Mouse (Mus musculus): ENCODE results near the gene Celsr3. TPM values are rescaled to one million over a fixed set of nuclear protein-coding genes. Genes with fewer than 3 reads are reported as not detected.

The Celsr3 gene
- total RNA-seq, 2 experiments from 2014 or later, result 3.6 to 4.1 TPM

GRCm38 (mm10) chr9:108853635-108854240, 27.6 kb downstream of the Celsr3 start:
- DNase-seq (ENCODE audit: low spot score in 2 of 2), result peak; percentile 83 to 86

- DNase-seq (ENCODE audit: low spot score in 2 of 2), result peak; percentile 85 to 86
Observed at GRCm38 (mm10) chr9:108854241-108854696, 28.1 kb downstream of the Celsr3 start.

GRCm38 (mm10) chr9:108855335-108855734, 29.2 kb downstream of the Celsr3 start:
- no peak for DNase-seq (ENCODE audit: low spot score in 2 of 2)

GRCm38 (mm10) chr9:108858792-108859527, 32.8 kb downstream of the Celsr3 start:
- no peak for DNase-seq (ENCODE audit: low spot score in 2 of 2)

Small RNAs within 50 kb of the gene (microRNA-seq; reads per million reads assigned to microRNA genes)
- gene Gm23156 (ENCODE audit: borderline number of aligned reads in 2 of 2), result 0 reads per million in 2 experiments

Other genes starting within 250 kb of the Celsr3 start
- gene Wdr6, start 247.6 kb upstream of the Celsr3 start, total RNA-seq (2021), result 10 to 100 TPM; 93.9 to 96.2 TPM
- gene P4htm, start 228.7 kb upstream of the Celsr3 start, total RNA-seq (2021), result 1 to 10 TPM; 6.2 to 7.9 TPM
- 10 to 100 TPM; 61.2 to 63.0 TPM for gene Arih2, start 176.9 kb upstream of the Celsr3 start, total RNA-seq (2021)
- 100 to 1,000 TPM; 125 to 212 TPM for gene Slc25a20, start 164.2 kb upstream of the Celsr3 start, total RNA-seq (2021)
- gene Prkar2a, start 137.0 kb upstream of the Celsr3 start, total RNA-seq (2021), result 10 to 100 TPM; 33.1 to 43.5 TPM
- 100 to 1,000 TPM in 1 of 2 experiments, 10 to 100 TPM in 1; 76.8 to 101 TPM for gene Ip6k2, start 42.5 kb upstream of the Celsr3 start, total RNA-seq (2021)
- 10 to 100 TPM; 10.8 to 11.3 TPM for gene Nckipsd, start 18.0 kb upstream of the Celsr3 start, total RNA-seq (2021)
- 10 to 100 TPM in 1 of 2 experiments, 1 to 10 TPM in 1; 9.6 to 13.8 TPM for gene Slc26a6, start 27.0 kb downstream of the Celsr3 start, total RNA-seq (2021)
- gene Tmem89, start 88.3 kb downstream of the Celsr3 start, total RNA-seq (2021), result under 1 TPM in 1 of 2 experiments, not detected in 1; 0.32 TPM
- gene Uqcrc1, start 110.3 kb downstream of the Celsr3 start, total RNA-seq (2021), result 1,000 to 10,000 TPM in 1 of 2 experiments, 100 to 1,000 TPM in 1; 638 to 1,072 TPM
- gene Col7a1, start 127.3 kb downstream of the Celsr3 start, total RNA-seq (2021), result 1 to 10 TPM; 6.4 to 7.5 TPM
- gene Ucn2, start 159.7 kb downstream of the Celsr3 start, total RNA-seq (2021), result under 1 TPM; 0.26 to 0.53 TPM
- gene Pfkfb4, start 165.5 kb downstream of the Celsr3 start, total RNA-seq (2021), result 10 to 100 TPM in 1 of 2 experiments, 1 to 10 TPM in 1; 7.6 to 13.7 TPM
- gene Shisa5, start 212.2 kb downstream of the Celsr3 start, total RNA-seq (2021), result 100 to 1,000 TPM; 126 to 137 TPM
- 10 to 100 TPM; 15.8 to 21.6 TPM for gene Trex1, start 233.4 kb downstream of the Celsr3 start, total RNA-seq (2021)
- gene Atrip, start 247.8 kb downstream of the Celsr3 start, total RNA-seq (2021), result 10 to 100 TPM; 14.7 to 15.2 TPM